Comparison of ENCODE assay signal across 8 mouse cellular contexts in the genomic region with DNA sequence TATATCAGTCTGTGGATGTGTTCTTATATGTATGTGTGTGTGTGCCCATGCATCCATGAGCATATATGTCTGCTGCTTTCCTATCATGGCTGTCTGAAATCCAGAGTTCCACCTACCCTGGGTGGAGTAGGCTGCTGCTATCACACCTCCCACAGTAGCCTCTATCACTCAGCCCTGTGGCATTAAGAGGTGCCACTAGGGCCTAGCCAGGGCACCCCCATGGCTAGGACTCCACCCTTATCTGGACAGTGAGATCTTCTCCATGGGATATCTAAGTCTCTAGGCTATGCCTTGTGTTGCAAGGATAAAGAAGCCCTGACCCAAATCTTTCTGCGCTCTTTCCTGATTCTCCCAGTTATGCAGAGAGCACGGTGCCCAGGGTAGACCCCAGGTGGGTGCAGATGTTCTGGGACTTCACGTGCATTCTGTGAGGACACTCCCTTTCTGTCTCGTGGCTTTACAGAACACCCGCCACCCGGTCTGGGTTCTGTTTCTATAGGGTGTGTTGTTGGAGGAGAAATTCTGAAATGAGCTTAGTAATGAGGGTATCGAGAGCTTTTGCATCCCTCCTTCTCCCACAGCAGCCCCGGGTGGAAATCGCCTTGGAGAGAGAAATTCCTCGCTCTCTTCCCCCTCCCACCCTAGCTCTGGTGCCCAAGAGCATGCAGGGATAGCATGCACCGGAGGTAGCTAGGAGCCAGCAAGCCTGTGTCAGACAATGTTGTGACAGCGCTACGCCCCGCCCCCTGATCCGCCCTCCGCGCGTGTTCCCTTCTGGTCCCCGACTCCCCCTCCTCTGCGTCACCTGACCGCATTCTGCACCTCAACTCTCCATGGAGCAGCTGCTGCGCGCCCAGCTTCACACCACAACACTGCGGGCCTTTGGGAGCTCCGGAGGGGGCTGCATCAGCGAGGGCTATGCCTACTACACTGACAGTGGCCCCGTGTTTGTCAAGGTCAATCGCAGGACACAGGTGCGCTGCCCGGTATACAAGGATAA. TPM values are rescaled to one million over a fixed set of nuclear protein-coding genes. Genes with fewer than 3 reads are reported as not detected.
DNase-seq lines count a peak whose midpoint lies in the region; ATAC-seq lines count a peak whose summit lies in the region.

A gene (plus strand): TSS at position 758 of the 1,000 bp plus-strand sequence.

- WGBS in intestine, embryonic 15.5 days, result 5% methylated on average over 30 of the region's 30 CpGs

- peak within 1 kb of the TSS; percentile 36; the same call in 1 of the 2 replicates for H3K9ac ChIP-seq in intestine, embryonic 15.5 days

- ATAC-seq in intestine, embryonic 15.5 days, result peak; percentile 93
- peak; percentile 86 for ATAC-seq in megakaryocyte-erythroid progenitor cell, adult 5-6 weeks (replicated peaks; ENCODE audit: low FRiP score, low TSS enrichment, poor library complexity, severe bottlenecking)

- DNase-seq in adrenal gland, adult 18-20 months (ENCODE audit: low spot score in 2 of 2), result peak; percentile 82 to 85
- peak; percentile 80 for DNase-seq in embryo, embryonic 10.5 days (ENCODE audit: low spot score)
- peak; percentile 88 for DNase-seq in gastrocnemius, postnatal 25 days
- peak; percentile 94 to 98 for DNase-seq in left cerebral cortex, postnatal 14 days (ENCODE audit: low spot score in 2 of 2)
- peak; percentile 95 for DNase-seq in right cerebral cortex, postnatal 14 days
- peak; percentile 61 for DNase-seq in urinary bladder, postnatal 25 days (ENCODE audit: low spot score)

- no peaks in the 10 kb centered on the region for H3K9me3 ChIP-seq in intestine, embryonic 15.5 days

- no peaks in the 10 kb centered on the region for H3K27me3 ChIP-seq in intestine, embryonic 15.5 days (replicated peaks)

- H3K4me1 ChIP-seq in intestine, embryonic 15.5 days (replicated peaks), result no peaks in the 10 kb centered on the region

- H3K4me3 ChIP-seq in intestine, embryonic 15.5 days (replicated peaks), result peak within 1 kb of the TSS; percentile 40

- H3K36me3 ChIP-seq in intestine, embryonic 15.5 days, result no peaks in the 10 kb centered on the region

- 0 out of 2 replicates have a peak within 1 kb of the TSS, but pooled peaks have one; percentile 27 for H3K27ac ChIP-seq in intestine, embryonic 15.5 days

- intact Hi-C loops in left cerebral cortex, postnatal 14 days (cut with DNase I), result no loop called here

- H3K4me2 ChIP-seq in intestine, embryonic 15.5 days (replicated peaks), result peak within 1 kb of the TSS; percentile 91

RNA-seq across cellular contexts. Expression of the gene that starts here (rescaled TPM):
- 10 to 100 TPM in 1 of 2 experiments, 1 to 10 TPM in 1; 9.5 to 15.8 TPM for total RNA-seq in adrenal gland, adult 18-20 months (2021)
- total RNA-seq in gastrocnemius, postnatal 25 days (2021), result 10 to 100 TPM; 12.2 to 13.8 TPM
- 1.3 and 1.6 TPM in 2 replicates for polyA plus RNA-seq in intestine, embryonic 15.5 days (2015; fragmentation: Nextera tagmentation; extraction: Ambion mirVana)
- 10 to 100 TPM; 31.1 to 35.2 TPM for total RNA-seq in left cerebral cortex, postnatal 14 days (2021)
- 0.81 TPM in 1 of 2 replicates, not detected in the other for total RNA-seq in megakaryocyte-erythroid progenitor cell, adult 5-6 weeks (2014; fragmentation: Nextera tagmentation)
- 0.11 and 0.47 TPM in 2 replicates for total RNA-seq in megakaryocyte-erythroid progenitor cell, adult 5-6 weeks (2017)

Comparison
In these comparisons a context has a peak if more than half of its experiments do, and no peak if none do; other contexts are left out.
1. Peak in every context shown above with its lines: DNase-seq, ATAC-seq, H3K4me3 ChIP-seq and H3K27ac ChIP-seq.
2. RNA of the gene that starts here (total RNA-seq): 31.1 to 35.2 TPM in left cerebral cortex, postnatal 14 days, 9.5 to 15.8 TPM in adrenal gland, adult 18-20 months and 12.2 to 13.8 TPM in gastrocnemius, postnatal 25 days; 0.11 to 0.81 TPM in megakaryocyte-erythroid progenitor cell, adult 5-6 weeks; every median in the first group is over 4 times any median in the second.
3. Peak in ATAC-seq in megakaryocyte-erythroid progenitor cell, adult 5-6 weeks; RNA of the gene not detected or under 1 TPM.